Mouse (Mus musculus) activated CD4-positive, CD25-positive, alpha-beta regulatory T cell, adult 4 months (primary cell): ENCODE data around the gene Dpagt1. TPM values are rescaled to one million over a fixed set of nuclear protein-coding genes. Genes with fewer than 3 reads are reported as not detected.
A peak's percentile ranks its signal among the peaks of the same experiment; 100 is the strongest.
"Not testable (repeated sequence)": the region's sequence is repeated elsewhere in the genome, so short reads cannot be mapped to it uniquely, and the experiment has no call there.

Experiments used
- ATAC-seq: one replicate; pipeline ENCODE4 v1.8.0; 2017
- polyA plus RNA-seq, 2 experiments: library from polyadenylated mRNA; unstranded; fragments of 100-300 nt; shearing (Covaris generic); gene quantifications; one replicate each; pipeline ENCODE4 v1.2.1; 2017

Dpagt1 gene
- polyA plus RNA-seq, 2 experiments from 2014 or later, result 16.5 to 18.0 TPM

- ATAC-seq, result no peak
These were observed 7.1 kb upstream of the Dpagt1 start for GRCm38 (mm10) chr9:44318826-44319095.

DNA sequence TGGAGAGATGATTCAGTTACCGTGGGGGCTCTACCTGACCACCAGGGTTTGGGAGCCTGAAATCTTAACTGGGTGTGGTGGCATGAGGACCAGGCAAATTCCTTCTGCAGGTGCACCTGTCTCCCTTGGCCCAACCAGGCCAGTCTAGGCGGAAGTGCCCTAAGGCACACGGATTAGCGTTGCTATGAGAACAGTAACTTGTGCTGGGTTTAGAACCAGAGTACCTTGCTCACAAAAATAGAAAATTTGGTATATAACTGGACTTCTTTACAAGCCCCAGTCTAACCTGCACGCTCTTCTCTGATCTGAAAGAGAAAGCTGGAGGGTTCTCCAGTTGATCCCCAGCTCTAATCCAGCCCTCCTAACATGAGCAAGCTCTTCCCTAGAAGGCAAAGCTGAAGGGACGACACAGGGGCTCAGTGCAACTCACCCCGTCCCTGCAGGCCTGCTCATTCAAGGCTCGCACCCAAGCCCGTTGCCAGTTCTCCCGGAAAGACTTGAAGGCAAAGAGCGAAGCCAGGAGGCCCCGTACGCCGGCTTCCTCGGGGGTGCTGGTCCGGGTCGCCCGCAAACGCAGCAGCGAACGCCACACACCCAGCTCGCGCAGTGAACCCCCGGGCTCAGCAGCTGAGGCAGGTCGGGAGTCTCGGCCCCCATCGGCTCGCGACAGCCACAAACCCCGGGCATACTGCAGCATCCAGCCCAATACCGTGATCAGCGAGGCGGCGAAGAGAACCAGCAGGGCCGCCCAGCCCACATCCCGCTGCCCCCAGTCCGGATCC, 6.5 kb upstream of the Dpagt1 start:
- ATAC-seq, result peak; percentile 28

- peak; percentile 66 for ATAC-seq
These were observed 5.7 kb upstream of the Dpagt1 start, which contains the start of gene C2cd2l for GRCm38 (mm10) chr9:44319887-44320798. Gene C2cd2l (minus strand): TSS chr9:44320285.

- ATAC-seq, result no peak
These were observed 5.1 kb upstream of the Dpagt1 start for GRCm38 (mm10) chr9:44320799-44321133.

DNA sequence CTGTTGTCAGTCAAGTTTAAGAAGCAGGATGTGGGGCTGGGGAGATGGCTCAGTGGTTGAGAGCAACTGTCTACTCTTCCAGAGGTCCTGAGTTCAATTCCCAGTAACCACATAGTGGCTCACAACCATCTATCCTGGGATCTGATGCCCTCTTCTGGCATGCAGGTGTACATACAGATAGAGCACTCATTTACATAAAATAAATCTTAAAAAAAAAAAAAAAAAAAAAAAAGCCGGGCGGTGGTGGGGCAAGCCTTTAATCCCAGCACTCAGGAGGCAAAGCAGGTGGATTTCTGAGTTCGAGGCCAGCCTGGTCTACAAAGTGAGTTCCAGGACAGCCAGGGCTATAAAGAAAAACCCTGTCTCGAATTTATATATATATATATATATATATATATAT, 2.2 kb upstream of the Dpagt1 start:
- not testable (repeated sequence) for ATAC-seq

DNA sequence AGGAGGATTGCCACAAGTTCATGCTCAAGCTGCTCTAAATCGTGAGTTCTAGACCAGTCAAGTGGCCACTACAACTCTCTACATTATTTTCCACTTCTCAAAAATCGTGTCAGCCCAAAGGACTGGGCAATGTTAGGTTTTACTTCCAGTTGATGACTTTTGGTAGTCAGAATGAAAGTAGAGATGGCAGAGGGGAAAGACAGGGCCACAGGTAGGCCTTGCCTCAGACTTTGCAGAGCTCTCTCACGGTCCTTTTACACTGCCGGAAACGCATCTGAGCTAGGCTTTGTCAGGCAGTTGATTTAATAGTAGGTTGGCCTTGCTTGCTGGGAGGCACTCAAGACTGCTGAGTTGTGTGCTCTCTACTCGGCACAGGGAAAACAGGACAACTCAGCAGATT, 1.7 kb upstream of the Dpagt1 start:
- ATAC-seq, result no peak

GRCm38 (mm10) chr9:44325032-44325767, 619 bp upstream of the Dpagt1 start:
- not testable (repeated sequence) for ATAC-seq

DNA sequence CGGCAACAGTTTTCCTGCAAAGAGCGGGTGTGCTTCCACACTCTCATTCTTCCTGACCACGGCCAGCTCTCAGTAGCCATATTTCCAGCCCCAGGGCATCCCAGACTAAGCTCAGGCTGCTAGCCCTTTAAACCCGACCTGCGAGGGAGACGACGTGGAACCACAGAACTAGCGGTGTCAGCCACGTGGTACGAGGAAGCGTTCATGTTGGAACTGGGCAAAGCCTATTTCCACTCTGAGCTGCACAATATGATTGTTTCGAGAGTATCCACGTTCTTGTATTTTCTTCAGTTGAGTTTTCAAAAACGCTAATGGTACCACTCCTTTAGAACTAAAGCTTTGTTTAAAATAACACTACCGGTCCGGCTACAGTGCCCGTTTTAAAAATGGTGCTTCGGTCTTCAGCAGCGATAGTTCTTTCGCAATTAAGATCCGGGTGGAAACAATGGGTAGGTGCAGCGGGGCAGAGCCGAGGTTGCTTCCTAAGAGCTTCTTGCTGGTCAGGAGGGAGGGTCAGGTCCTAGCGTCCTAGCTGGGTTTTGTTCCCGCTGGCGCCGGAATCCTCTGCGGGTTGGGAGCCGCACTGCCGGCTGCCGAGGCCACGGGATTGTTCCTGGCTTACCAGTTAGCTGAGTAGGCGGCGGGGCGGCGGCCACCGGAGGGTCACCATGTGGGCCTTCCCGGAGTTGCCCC, 698 bp downstream of the Dpagt1 start:
- peak; percentile 93 for ATAC-seq

DNA sequence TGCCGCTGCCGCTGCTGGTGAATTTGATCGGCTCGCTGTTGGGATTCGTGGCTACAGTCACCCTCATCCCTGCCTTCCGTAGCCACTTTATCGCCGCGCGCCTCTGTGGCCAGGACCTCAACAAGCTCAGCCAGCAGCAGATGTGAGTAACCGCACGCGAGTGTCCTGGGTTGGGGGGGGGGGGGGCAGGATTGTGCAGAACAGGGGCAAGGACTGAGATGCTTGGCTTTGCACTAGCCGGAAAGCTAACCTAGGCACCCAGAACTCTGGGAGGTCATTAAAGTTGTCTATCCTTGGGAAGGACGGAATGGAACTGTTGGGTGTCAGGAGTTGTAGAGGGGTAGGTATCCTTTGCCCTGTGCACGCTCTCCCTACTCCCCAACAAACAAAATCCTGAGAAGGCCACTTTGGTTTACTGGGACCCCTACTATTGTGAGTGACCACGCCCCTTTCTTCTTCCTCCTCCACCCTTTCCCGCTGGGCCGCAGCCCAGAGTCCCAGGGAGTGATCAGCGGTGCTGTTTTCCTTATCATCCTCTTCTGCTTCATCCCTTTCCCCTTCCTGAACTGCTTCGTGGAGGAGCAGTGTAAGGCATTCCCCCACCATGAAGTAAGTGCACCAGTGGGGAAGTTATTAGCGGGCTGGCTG, 1.4 kb downstream of the Dpagt1 start:
- peak; percentile 21 for ATAC-seq

DNA sequence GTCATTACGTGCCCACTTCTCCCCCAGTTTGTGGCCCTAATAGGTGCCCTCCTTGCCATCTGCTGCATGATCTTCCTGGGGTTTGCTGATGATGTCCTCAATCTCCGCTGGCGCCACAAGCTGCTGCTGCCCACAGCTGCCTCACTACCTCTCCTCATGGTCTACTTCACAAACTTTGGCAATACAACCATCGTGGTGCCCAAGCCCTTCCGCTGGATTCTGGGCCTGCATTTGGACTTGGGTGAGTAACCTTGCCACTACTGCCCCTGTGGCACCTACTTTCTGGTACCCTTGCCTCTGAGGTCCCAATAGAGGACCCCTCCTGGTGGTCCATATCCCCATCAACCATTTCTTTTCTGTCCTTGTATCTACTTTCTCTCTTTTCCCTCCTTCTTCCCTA, 2.1 kb downstream of the Dpagt1 start:
- ATAC-seq, result no peak

- no peak for ATAC-seq
These were observed 4.9 kb downstream of the Dpagt1 start for GRCm38 (mm10) chr9:44330736-44331135.

GRCm38 (mm10) chr9:44332918-44333638, 7.3 kb downstream of the Dpagt1 start:
- no peak for ATAC-seq

DNA sequence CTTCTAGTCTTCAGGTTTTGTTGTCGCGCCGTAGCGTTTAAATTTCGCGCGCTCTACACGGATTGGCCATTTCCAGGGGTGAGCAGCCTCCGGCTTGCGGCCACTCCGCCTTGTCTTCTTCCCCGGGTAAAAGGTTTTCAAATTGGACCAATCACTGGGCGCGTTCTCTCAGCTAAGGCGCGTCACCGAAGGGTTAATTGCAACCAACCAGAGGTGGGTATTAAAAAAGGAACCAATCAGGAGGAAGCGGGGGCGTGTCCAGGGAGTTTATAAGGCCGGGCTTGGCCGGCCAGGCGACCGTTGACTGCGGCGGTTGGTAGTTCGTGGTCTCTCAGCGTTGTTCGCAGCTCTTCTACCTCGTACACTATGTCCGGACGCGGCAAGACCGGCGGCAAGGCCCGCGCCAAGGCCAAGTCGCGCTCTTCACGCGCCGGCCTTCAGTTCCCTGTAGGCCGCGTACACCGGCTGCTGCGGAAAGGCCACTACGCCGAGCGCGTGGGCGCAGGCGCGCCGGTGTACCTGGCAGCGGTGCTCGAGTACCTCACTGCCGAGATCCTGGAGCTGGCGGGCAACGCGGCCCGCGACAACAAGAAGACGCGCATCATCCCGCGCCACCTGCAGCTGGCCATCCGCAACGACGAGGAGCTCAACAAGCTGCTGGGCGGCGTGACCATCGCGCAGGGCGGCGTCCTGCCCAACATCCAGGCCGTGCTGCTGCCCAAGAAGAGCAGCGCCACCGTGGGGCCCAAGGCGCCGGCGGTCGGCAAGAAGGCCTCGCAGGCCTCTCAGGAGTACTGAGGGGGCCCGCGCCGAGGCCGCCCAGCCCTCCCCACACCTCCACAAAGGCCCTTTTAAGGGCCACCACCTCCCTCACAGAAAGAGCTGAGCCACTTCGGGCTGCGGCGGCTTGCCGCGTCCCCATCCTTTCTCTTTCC, 8.8 kb downstream of the Dpagt1 start, which contains the start of gene H2afx:
Gene H2afx, plus strand, starts transcription at position 299 of the 935 bp plus-strand sequence.
- peak; percentile 98 for ATAC-seq

- ATAC-seq, result no peak
These were observed 9.7 kb downstream of the Dpagt1 start for GRCm38 (mm10) chr9:44335331-44336092.

- no peak for ATAC-seq
These were observed 10.2 kb downstream of the Dpagt1 start for GRCm38 (mm10) chr9:44336093-44336406.

GRCm38 (mm10) chr9:44336513-44336912, 10.7 kb downstream of the Dpagt1 start:
- ATAC-seq, result not testable (repeated sequence)

- no peak for ATAC-seq
These were observed 11.1 kb downstream of the Dpagt1 start for GRCm38 (mm10) chr9:44336964-44337363.

GRCm38 (mm10) chr9:44337436-44338169, 11.8 kb downstream of the Dpagt1 start:
- no peak for ATAC-seq

DNA sequence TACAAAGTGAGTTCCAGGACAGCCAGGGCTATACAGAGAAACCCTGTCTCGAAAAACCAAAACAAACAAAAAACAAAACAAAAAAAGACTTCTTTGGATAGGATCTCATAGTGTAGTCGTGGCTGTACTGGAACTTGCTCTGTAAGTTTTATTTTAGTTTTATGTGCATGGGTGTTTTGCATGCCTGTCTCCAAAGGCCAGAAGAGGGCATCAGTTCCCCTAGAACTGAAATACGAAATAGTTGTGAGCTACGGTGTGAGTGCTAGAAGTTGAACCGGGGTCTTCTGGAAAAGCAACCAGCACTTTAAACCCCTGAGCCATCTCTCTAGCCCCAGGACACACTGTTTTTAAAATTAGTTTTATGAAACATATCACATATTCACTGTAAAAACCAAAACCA, 12.8 kb downstream of the Dpagt1 start:
- no peak for ATAC-seq
